Mouse (Mus musculus) c-Kit-positive CD71-negative TER-119-negative erythroid progenitor cells, embryonic 14.5 days (primary cell): ENCODE measurements at regions not wholly inside any gene's neighbourhood (a gene's known extent, or its start where the extent isn't known, plus 50 kb on each side); places are given as distances from the start of the nearest gene placed in this dataset.

Experiments
- DNase-seq: peaks from one replicate; pipeline ENCODE4 v3.0.0-alpha.2; 2013; ENCODE audit warnings: low read depth

DNA sequence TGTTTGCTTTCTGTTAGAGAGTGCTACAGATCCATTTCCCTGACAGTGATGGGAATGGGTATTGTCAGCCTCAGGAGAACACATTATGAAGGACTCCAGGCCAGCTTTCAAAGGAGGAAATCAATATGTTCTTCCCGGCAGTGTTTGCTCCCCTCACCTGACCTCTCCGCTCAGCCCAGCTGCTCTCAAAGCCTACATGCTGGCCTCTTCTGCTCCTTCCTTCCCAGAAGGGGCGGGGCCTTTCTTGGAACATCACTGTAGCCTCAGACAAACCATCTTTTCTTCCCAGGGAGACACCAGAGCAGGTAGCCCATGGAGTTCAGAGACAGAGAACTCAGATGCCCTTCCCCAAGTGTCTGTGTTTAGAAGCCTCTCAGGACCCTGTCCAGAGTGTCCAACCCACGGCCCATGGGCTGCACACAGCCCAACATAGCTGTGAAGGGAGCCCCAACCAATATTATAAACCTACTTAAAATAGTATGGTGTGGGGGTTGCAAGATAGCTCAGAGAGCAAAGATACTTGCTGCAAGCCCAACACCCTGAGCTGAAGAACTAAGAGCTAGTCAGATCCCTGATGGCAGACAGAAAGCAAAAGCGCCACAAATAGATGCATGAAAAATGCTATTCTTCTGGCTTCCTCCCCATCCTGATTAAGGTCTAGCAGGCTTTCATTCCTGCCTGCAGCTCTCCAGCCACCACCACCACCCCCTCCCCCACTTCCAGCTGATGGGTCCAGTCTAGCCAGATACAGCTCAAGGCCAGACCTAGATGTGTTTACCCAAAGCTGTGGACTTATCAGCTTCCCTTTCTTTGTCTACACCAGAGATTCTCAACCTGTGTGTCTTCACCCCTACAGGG lies 141.8 kb upstream of the Hs6st1 start:
- DNase-seq = no peak

DNA sequence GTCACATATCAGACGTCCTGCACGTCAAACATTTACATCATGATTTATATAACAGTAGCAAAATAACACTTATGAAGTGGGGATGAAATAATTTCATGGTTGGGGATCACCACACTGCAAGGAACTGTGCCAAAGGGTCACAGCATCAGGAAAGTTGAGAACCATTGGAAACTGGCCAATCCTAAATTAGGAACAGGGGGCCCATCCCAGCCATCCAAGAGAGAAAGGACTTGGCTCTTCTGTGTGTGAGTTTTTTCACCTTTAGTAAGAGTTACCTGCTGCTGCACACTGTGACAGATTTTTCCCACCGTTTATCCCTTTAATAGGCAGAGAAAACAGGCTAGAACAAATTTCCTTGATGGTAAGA lies 141.2 kb upstream of the Hs6st1 start:
- no peak for DNase-seq

DNA sequence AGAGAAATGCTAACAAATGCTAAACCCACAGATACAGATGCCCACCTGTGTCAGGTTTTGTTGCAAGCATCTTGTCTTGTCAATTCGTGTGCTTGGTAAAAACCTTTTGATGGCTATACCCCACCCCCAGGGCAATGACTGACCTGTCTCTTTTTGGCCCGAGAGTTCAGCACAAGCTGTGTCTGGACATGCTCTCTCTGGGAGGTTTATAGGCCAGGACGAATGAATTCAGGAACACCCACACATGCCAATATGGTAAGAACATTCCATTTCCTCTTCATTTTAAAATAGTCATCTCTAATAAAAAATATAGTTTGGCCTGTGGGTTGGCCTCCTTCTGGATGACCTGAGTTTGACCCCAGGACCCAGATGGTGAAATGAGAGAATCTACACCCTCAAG lies 137.8 kb upstream of the Hs6st1 start:
- DNase-seq = no peak

DNA sequence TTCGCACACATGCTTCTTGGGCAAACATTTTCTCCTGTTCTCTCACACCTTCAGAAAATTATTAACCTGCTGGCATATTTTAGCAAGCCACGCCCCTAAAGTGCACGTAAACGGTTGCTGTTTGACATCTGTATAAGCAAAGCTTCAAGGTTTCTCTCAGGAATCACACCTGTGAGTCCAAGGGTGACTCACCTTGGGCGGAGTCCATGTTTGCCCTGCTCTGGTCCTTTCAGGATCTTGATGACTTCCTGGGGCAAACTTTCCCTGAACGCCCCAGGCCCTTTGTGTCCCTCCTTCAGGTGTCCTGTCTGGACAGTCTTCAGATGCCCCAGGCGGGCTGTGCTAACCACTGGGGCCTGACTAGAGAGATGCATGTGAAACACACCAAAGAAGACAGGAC lies 137.1 kb upstream of the Hs6st1 start:
- DNase-seq = no peak

DNA sequence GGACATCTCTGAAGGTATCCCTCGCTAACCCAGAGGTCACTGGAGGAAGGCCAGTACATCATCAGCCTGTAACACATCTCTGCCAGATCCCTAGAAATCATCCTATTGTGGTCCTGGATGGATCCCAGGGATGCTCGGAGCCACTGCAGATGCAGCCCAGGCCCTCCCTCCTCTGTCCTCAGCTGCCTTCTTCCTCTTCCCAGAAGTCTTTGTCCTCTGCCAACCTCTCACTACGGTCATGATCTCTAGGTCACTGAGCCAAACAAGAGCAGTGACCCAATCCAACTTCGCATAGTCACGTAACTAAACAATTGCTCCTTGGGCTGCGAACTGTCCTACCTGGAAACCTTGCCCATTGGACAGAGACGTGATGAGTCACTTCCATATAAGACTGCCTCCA lies 134.7 kb upstream of the Hs6st1 start:
- DNase-seq = no peak

DNA sequence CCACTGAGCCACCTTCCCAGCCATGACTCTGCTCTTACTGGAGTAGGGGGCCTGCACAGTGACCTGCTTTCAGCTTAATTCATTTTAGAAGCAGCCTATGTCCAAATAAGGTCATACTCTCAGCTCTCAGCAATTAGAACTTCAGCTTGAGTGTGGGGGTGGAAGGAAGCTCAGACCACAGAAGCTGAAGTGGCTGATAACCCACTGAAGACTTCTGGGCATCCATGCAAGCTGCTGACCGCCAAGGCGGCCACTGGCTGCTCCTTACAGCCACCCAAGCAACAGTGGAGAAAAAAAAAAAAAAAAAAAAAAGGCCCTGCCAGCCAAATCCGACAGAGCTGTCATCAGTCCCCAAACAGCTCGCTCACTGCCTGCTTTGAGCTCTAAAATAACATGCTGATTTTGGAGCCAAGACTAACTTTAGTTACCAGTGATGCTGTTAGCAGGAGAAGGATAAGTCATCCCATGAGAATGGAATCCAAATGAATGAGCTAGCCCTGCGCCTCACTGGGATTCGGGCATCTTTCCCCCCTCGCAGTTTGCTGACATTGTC lies 133.0 kb upstream of the Hs6st1 start:
- DNase-seq = peak; percentile 14

DNA sequence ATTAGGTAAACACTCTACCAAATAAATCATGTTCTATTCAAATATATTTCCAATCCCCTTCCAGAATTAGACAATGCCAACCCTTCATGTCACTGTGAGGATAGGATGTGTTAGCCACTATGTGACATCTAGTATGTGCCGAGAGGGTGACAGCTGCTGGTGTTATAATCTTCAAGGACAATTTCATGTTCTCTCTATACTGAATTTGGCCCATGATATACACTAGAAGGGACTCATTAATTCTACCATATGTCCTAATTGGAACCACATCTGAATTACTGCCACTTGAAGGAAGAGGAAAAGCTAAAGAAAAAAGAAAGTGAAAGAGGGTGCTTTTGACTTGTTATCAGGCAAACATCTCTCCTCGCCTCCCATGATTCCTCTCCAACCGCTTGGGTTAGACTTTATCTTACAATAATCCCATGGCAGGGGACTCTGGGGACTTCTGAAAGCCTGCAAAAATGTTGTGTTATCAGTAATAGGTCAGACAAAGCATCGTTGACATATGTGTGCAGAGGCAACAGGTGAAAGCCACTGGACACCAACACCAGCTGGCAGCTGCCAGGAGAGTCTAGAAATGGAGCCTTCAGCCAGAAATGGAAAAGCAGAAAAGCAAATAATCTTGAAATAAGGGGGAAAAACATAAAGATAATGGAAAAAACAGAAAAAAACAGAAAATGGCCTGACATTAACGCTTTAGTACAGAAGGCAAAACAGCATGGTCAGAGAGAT lies 131.7 kb upstream of the Hs6st1 start:
- no peak for DNase-seq

DNA sequence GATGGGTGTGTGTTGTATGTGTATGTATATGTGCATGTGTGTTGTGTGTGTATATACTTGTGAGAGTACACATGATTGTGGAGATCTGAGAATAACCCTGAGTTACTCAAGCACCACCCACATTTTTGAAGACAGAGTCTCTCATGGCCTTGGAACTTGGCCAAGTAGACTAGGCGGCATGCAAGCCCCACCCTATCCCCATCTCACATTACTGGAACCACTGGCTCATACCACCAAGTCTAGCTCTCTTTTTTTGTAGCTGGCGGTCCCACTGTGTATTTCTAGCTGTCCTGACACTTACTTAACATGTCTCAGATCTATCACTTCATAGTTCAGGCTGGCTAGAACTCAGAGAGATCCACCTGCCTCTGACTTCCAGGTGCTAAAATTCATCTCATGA lies 128.0 kb upstream of the Hs6st1 start:
- no peak for DNase-seq

DNA sequence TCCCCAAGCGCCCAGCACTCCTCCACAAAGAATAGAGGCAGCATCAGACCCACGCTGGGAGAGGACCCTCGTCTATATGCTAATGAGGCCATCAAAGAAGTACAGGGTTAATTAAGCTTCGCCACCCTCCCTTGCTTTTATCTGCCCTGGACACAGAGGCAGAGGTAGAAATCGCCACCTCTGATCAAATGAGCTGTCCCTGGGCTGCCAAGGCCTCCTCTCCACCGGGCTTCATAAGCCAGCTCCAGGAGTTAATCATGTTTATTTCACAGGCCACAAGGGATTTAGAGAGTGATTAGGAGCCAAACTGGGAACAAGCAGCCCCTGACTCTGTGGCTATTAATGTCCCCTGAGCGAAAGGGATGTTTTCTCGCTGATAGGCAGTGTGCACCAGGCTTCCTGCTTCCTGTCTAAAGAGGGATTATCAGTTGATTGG lies 126.5 kb upstream of the Hs6st1 start:
- no peak for DNase-seq

DNA sequence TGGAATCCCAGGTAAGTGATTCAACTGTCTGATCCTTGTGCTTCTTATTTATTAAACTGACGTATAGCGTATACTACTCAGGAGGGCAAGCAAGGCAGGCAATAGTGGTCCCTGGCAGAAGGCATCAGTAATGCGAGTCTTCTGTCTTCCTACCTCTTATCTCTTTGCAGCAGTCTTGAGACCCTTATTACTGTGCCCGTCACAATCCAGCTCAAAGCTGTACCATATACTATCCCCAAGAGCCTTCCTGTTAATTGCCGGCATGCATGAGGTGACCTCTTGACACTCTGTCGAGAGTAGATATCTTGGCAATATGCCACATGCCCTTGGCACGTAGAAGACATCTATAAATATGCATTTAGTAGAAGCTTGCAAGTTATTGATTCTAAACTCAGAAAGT lies 126.0 kb upstream of the Hs6st1 start:
- DNase-seq = no peak

DNA sequence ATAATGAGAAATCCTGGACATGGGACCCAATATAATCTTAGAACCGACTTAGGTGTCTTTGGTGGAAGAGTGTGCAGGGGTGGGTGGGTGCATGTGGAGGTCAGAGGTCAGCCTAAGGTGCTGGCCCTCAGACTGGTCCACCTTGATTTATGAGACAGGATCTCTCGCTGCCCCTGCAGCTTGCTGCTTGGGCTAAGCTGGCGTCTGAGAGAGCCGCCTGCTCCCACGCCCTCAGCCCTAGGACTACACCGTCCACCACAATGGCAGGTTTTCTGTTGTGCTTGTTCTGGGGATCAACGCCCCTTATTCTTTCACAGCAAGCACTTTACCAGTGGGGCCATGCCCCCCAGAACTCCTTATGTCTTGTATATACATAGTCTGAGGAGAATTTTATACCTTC lies 124.4 kb upstream of the Hs6st1 start:
- no peak for DNase-seq

DNA sequence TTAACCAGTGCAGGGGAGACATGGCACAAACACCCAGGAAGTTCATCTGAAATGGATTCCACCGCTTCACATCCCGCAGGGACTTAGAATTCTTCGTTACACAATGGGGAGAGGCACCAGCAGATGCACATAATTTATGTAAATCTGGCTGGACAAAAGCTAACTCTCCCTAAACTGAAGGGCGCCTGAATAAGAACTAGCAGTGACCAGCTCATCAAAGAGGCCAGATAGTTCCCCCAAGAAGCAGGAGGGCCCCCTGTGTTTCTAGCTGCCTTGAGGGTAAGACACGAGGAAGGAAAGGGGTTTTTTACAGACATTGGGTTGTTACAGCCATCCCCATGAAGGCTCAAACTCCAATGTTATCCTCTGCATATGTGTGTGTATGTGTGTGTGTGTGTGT lies 123.8 kb upstream of the Hs6st1 start:
- no peak for DNase-seq

DNA sequence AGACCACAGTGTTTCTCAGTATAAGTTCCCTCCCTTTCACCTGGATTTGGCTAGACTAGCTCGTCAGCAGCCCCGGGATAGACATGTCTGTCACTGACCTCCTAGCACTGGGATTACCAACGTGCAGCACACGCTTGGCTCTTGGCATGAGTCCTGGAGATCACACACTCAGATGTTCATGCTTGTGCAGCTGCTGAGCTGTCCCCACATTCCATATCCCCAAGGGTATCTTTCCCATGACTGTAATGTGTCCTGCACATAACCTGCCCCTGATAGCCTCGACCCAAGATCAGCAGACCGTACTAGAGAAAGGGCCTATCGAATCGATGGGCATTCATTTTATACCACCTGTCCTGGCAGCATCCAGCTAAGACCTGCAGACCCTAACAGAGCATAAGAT lies 123.4 kb upstream of the Hs6st1 start:
- DNase-seq = no peak

DNA sequence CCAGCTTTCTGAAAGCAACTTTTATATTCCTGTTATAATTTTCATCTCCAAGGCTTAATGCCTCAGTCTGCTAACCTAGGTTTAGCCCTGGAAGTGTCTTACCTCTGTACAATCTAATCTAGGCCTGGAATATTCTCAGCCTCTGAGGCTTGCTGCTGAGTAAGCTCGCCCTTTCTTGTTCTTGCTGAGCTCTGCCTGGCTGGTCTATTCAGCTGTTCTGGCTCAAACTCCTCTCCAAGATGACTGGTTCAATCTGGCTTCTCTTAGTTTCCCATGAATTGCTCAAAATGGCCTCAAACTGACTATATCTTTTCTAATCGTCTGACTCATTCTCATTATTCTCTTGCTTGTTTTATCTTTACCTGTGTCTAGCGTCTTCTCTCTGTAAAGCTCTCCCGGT lies 122.6 kb upstream of the Hs6st1 start:
- no peak for DNase-seq

DNA sequence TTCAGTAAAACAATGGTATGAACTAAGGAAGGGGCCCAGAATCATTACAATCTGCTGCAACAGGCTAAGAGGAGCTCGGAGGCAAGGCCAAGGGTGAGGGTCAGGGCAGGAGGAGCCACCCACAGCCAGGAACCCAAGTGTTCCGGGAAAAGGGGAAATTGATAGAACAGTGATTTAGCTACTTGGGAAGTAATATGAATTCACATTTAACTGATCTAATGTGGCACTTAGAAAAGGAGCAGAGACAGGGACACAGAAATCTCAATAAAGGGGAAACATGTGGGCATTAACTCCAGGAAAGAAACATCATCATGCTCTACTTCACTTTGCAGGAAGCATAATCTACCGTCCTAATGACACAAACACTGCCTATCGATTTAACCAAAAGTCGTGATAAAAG lies 120.1 kb upstream of the Hs6st1 start:
- no peak for DNase-seq

DNA sequence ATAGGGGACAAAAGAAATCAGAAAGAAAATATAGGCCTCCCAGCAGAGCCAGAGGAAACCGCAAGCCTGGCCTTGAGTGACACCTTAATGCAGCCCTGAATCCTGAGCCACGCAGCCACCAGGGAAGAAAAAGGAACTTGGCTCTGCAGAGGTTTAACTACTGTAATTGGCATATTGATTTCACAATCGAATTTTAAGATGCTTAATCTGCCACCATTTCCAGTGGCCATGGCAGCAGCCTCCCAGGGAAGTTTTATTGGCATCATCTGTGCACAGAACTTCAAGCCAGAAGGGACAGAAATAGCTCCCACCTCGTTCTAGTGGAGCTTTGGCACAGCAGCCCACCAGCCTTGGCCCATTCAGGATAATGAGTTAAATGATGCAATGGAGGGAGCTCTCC lies 117.1 kb upstream of the Hs6st1 start:
- DNase-seq = no peak

DNA sequence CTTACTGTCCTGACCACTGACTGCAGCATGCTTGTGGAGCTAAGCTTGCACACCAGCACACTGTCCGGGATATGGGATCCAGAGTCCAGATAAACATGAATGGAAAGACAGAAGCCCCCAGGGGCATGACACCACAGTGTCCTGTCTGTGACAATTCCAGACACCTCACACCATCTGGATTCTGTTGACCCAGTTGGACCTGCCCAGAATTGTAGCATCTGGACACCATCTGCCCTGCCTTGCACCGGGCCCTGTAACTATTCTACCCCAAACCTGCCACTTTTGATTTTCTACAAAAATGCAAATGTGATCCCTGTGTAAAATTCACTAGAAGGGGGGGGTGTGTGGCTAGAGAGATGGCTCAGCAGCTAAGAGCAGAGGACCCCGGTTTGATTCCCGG lies 114.5 kb upstream of the Hs6st1 start:
- no peak for DNase-seq

DNA sequence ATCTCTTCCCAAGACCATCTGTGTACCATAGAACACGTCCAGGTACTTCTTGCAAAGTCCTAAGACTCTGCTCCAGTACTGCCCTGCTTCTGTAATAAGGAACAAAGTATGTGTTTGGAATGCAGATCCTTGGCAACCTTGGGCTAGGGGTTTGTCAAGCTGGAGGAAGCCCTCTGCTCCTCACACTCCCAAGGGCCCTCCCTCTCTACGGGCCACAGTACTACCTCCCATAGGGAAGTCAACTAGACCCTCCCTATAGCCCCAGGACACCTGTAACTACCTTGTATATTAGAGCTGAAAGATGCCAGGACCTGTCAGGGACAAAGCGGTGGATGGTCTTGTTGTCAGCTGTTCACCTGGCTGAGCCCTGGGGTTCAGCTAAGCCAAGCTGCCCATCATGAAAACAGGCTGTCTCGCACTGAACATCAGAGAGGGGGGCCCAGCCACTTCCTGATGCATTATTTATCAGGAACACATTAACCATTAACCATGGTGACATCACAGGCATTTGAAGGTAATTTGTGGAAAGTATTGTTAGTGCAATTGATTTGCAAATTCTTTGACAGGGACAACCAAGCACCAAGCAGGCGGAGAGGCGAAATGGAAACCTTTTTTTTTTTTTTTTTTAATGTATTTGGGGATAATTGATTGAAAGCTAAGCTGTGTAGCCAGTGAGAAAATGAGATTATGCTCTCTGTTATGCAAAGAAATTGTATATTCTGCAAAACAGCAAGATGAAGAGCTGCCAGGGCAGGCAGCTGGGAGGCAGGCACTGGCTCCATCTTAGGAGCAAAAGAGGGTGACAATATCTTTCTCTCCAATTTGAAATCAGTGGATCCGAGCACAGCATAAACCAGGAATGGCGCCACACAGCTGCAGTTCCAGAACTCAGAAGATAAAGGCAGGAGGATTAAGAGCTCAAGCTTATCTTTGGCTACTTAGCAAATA lies 110.5 kb upstream of the Hs6st1 start:
- DNase-seq = no peak

DNA sequence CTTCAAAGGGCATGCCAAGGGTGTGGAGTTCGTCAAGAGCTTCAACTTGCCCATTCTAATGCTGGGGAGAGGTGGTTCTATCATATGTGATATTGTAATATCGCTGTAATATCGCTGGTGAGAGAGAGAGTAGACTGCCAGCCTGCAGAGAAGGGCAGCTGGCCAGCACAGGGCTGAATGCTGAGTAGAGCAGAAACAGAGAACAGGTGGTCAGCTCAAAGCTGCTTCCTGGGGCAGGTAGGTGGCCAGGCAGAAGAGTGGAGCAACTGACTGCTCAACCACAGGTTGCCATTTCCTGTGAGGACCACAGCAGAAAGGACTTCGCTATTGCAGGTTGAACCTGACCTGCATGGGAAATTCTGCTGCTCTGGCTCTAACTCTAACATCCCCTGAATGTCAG lies 108.5 kb upstream of the Hs6st1 start:
- DNase-seq = no peak

DNA sequence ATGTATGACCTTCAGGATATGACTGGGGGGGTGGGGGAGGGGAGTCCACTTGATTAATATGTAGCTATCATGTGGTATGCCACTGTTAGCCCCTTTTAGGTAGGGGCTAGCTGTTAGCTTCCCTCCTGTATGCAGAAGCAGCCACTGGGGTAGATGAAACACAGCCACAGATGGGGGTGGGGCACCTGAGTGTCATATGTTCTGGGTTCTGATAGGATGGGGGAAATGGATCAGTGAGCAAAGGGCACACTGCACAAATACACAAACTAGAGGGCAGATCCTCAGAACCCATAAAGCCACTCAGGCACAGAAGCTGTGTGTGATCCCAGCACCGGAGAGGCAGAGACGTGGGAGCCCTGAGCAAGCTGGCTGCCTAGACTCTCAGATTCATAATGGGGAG lies 107.4 kb upstream of the Hs6st1 start:
- DNase-seq = no peak

DNA sequence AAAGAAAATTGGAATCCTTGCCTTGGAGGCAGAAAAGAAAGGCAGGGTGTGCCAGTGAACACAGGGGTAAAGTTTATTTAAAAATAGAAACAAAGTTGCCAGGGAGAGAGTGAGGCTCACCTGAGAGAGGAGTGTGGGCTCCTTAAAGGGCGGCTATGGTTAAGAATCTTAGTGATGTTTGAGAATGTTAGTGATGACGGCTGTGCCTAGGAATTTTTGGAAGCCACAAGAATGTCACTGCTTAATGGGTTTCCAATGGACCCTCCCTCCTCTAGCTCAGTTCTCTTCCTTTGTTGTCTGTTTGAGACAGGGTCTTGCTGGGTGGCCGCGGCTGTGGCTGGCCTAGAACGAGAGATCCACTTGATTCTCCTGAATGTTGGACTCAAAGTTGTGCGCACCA lies 106.3 kb upstream of the Hs6st1 start:
- DNase-seq = no peak

DNA sequence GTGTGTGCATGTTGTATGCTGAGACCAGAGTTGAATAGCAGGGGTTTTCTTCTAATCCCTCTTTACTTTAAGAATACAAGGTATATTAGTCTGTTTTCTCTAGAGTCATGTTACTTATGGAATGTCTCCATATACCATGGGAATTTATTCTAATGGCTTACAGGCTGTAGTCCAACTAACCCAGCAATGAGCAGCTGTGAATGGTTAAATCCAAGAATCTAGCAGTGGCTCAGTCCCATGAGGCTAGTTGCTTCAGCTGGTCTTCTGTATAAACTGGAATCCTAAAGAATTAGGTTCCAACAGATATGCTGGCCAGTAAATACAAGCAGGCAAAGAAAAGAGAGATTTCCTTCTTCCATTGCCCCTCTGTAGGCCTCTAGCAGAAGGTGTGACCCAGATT lies 99.7 kb upstream of the Hs6st1 start:
- DNase-seq = no peak
